ENCODE assay signal across 25 mouse cellular contexts in the genomic region with DNA sequence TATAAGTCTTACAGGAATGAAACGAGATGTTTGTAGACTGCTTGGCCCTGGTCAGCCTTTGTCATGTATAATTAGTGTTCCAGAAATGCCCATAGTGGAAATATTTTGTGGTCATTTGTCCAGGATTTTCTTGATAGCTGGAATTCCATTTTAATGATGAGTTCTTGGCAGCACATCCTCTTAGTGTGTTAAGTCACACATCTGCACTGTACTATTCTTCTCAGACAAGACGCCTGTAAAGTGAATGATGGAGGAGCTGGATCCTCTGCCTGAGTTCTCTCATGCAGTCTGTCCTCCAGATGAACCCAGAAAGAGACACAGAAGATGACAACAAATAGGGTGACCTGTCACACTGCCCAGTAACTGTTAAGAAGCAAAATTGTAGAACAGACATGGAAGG. TPM values are rescaled to one million over a fixed set of nuclear protein-coding genes. Genes with fewer than 3 reads are reported as not detected.
A peak's percentile ranks its signal among the peaks of the same experiment; 100 is the strongest.
DNase-seq lines count a peak whose midpoint lies in the region; ATAC-seq and TF ChIP-seq lines count a peak whose summit lies in the region.
"Had no signal": no experiment of that assay in that cellular context is flagged by ENCODE, and none has a peak within 500 bp of the region (broad histone marks: within the 10 kb centered on the region; RNA-seq: fewer than 3 reads in every experiment).

No protein-coding gene starts in this region.

- in situ Hi-C loops in Patski (cut with MboI; ENCODE audit: low pct_unique_long_range_greater_than_20kb): no loop called here

- no peaks in the 10 kb centered on the region for H3K9me3 ChIP-seq in hindbrain, embryonic 16.5 days (ENCODE audit: control insufficient read depth, low read length)
- H3K9me3 ChIP-seq in hindbrain, embryonic 10.5 days: no peaks in the 10 kb centered on the region
- H3K9me3 ChIP-seq: embryonic facial prominence, embryonic 12.5 days; forebrain, embryonic 12.5 days; heart, embryonic 10.5 days; limb, embryonic 15.5 days; megakaryocyte, embryonic 14.5 days; neural tube, embryonic 12.5 days had no signal

- H3K4me1 ChIP-seq in hindbrain, embryonic 16.5 days (ENCODE audit: control insufficient read depth, insufficient read depth, low read depth, low read length): no peaks in the 10 kb centered on the region
- H3K4me1 ChIP-seq in hindbrain, embryonic 10.5 days (replicated peaks): no peaks in the 10 kb centered on the region
- H3K4me1 ChIP-seq: embryonic facial prominence, embryonic 12.5 days; forebrain, embryonic 12.5 days; heart, embryonic 10.5 days; megakaryocyte, embryonic 14.5 days; neural tube, embryonic 12.5 days had no signal

- DNase-seq in hindbrain, embryonic 10.5 days (ENCODE audit: low spot score): no peak
- no peak for DNase-seq in layer of hippocampus, adult 2 months (ENCODE audit: low spot score in 2 of 2)
- no peak for DNase-seq in layer of hippocampus, postnatal 14 days (ENCODE audit: low spot score in 2 of 2)
- DNase-seq in 3T3-L1 (ENCODE audit: low read depth, low spot score) (peak; percentile 96), Patski (ENCODE audit: low read depth, low spot score) (peak; percentile 56)
- DNase-seq in thymus, postnatal 10 days (ENCODE audit: low spot score in 2 of 2): no peak
- DNase-seq in lung, postnatal 14 days: no peak
- DNase-seq: adrenal gland, postnatal 10 days; cerebellum, adult 18-20 months; left cerebral cortex, postnatal 4 days; lung, embryonic 14.5 days; lung, postnatal 36 days; retina, postnatal 1 day; right cerebral cortex, postnatal 25 days; thymus, postnatal 14 days had no signal

- H3K27ac ChIP-seq in hindbrain, embryonic 16.5 days (ENCODE audit: low read depth, low read length): peak overlapping the region; percentile 41; the same call in 1 of the 2 replicates
- H3K27ac ChIP-seq in hindbrain, embryonic 10.5 days: no peak overlapping the region
- H3K27ac ChIP-seq in layer of hippocampus, adult 2 months: peak overlapping the region; percentile 94
- H3K27ac ChIP-seq: embryonic facial prominence, embryonic 12.5 days; forebrain, embryonic 12.5 days; heart, embryonic 10.5 days; liver, embryonic 14.5 days; neural tube, embryonic 12.5 days had no signal

- H3K9ac ChIP-seq in hindbrain, embryonic 16.5 days (ENCODE audit: low read depth, low read length): no peak overlapping the region
- H3K9ac ChIP-seq: embryonic facial prominence, embryonic 12.5 days; forebrain, embryonic 12.5 days; limb, embryonic 15.5 days; liver, embryonic 14.5 days; lung, embryonic 14.5 days; neural tube, embryonic 12.5 days had no signal

- no peak for TF ChIP-seq CTCF in layer of hippocampus, adult 2 months (conservative IDR thresholded peaks at IDR 0.05)
- TF ChIP-seq CTCF in Patski (IDR thresholded peaks at IDR 0.05): no peak

- WGBS in hindbrain, embryonic 16.5 days: 78% methylated on average over 2 of the region's 2 CpGs
- WGBS in hindbrain, embryonic 10.5 days: 86% methylated on average over 2 of the region's 2 CpGs

- CTCF ChIA-PET in Patski (lab: Charles Lee): interaction anchor here (1.1 kb wide), 1 partner anchor 32 kb away, joined by 3 read pairs; no protein-coding TSS in a partner anchor

- H3K36me3 ChIP-seq in hindbrain, embryonic 16.5 days (ENCODE audit: control insufficient read depth, insufficient read depth, low read length): no peaks in the 10 kb centered on the region
- no peaks in the 10 kb centered on the region for H3K36me3 ChIP-seq in hindbrain, embryonic 10.5 days
- H3K36me3 ChIP-seq: embryonic facial prominence, embryonic 12.5 days; forebrain, embryonic 12.5 days; heart, embryonic 10.5 days; limb, embryonic 15.5 days; neural tube, embryonic 12.5 days had no signal

- H3K4me2 ChIP-seq in hindbrain, embryonic 16.5 days (ENCODE audit: low read length): no peak overlapping the region
- H3K4me2 ChIP-seq: embryonic facial prominence, embryonic 12.5 days; forebrain, embryonic 12.5 days; limb, embryonic 15.5 days; lung, embryonic 14.5 days; neural tube, embryonic 12.5 days had no signal

- H3K27me3 ChIP-seq in hindbrain, embryonic 16.5 days (replicated peaks; ENCODE audit: control insufficient read depth, insufficient read depth, low read length): no peaks in the 10 kb centered on the region
- H3K27me3 ChIP-seq in hindbrain, embryonic 10.5 days (ENCODE audit: insufficient read depth, poor library complexity, severe bottlenecking): no peaks in the 10 kb centered on the region
- no peaks in the 10 kb centered on the region for H3K27me3 ChIP-seq in Patski
- H3K27me3 ChIP-seq: embryonic facial prominence, embryonic 12.5 days; forebrain, embryonic 12.5 days; limb, embryonic 15.5 days; neural tube, embryonic 12.5 days had no signal

- H3K4me3 ChIP-seq in hindbrain, embryonic 16.5 days (ENCODE audit: low read length): no peak overlapping the region
- H3K4me3 ChIP-seq in hindbrain, embryonic 10.5 days: no peak overlapping the region
- H3K4me3 ChIP-seq in layer of hippocampus, adult 2 months: no peak overlapping the region
- H3K4me3 ChIP-seq: embryonic facial prominence, embryonic 12.5 days; erythroblast, embryonic 14.5 days; forebrain, embryonic 12.5 days; heart, embryonic 10.5 days; limb, embryonic 15.5 days; megakaryocyte, embryonic 14.5 days; neural tube, embryonic 12.5 days had no signal

- no peak for ATAC-seq in hindbrain, embryonic 16.5 days
- ATAC-seq in Patski: peak; percentile 91
- ATAC-seq: intestine, embryonic 16.5 days had no signal

- POLR2A ChIA-PET in Patski (lab: Charles Lee): no interaction called here

RNA-seq across cellular contexts. Expression of a gene that starts 38.1 kb away (rescaled TPM):
- 7.2 and 7.6 TPM in 2 replicates for polyA plus RNA-seq in hindbrain, embryonic 16.5 days (2015; fragmentation: Nextera tagmentation; extraction: Ambion mirVana)
- polyA plus RNA-seq in hindbrain, embryonic 10.5 days (2016; fragmentation: Nextera tagmentation; extraction: Ambion mirVana): 5.1 and 6.7 TPM in 2 replicates
- total RNA-seq in layer of hippocampus, adult 2 months (2021): 10 to 100 TPM; 11.6 to 12.9 TPM
- total RNA-seq in layer of hippocampus, postnatal 14 days (2021): 10 to 100 TPM; 11.5 to 11.9 TPM
- 15.3 TPM for polyA plus RNA-seq in Patski (2021)

Comparison
In these comparisons a context has a peak if more than half of its experiments do, and no peak if none do; other contexts are left out.
1. DNase-seq: peak in 3T3-L1 (single experiment) and Patski (single experiment); none in hindbrain, embryonic 10.5 days (single experiment), layer of hippocampus, adult 2 months (0 of 2), layer of hippocampus, postnatal 14 days (0 of 2), thymus, postnatal 10 days (0 of 2) and lung, postnatal 14 days (single experiment).